Mouse (Mus musculus) hindbrain, postnatal 0 days (tissue): ENCODE measurements around the gene Actb. TPM values are rescaled to one million over a fixed set of nuclear protein-coding genes. Genes with fewer than 3 reads are reported as not detected.

ENCODE experiments used
- ATAC-seq: fragments of 200-750 bp; cut with Nextera tagmentation; 2 replicates; pipeline ENCODE4 v1.8.0; 2017; ENCODE audit warnings: mild to moderate bottlenecking, moderate TSS enrichment, moderate library complexity
- DNase-seq: peaks from one replicate; pipeline ENCODE4 v3.0.0-alpha.2; 2015; ENCODE audit warnings: low spot score
- H3K27ac ChIP-seq: fragments of 300-500 bp; sonication (generic); 2 replicates; pipeline ENCODE4 v1.5.1; 2014; ENCODE audit warnings: mild to moderate bottlenecking
- H3K27me3 ChIP-seq: fragments of 300-500 bp; sonication (generic); 2 replicates; pipeline ENCODE4 v1.6.1; 2014; ENCODE audit warnings: low read length, mixed read lengths; ENCODE audit not compliant: insufficient read depth
- H3K36me3 ChIP-seq: fragments of 300-500 bp; sonication (generic); 2 replicates; pipeline ENCODE4 v1.6.1; 2014; ENCODE audit warnings: low read length, mixed read lengths; ENCODE audit not compliant: insufficient read depth
- H3K4me1 ChIP-seq: fragments of 300-500 bp; sonication (generic); 2 replicates; pipeline ENCODE4 v1.6.1; 2014; ENCODE audit warnings: antibody characterized with exemption, low read length, mixed read lengths; ENCODE audit not compliant: insufficient read depth
- H3K4me2 ChIP-seq: fragments of 300-500 bp; sonication (generic); 2 replicates; pipeline ENCODE4 v1.6.1; 2014; ENCODE audit warnings: low read depth, mild to moderate bottlenecking, low read length, moderate library complexity, mixed read lengths
- H3K4me3 ChIP-seq: fragments of 300-500 bp; sonication (generic); 2 replicates; pipeline ENCODE4 v1.5.1; 2014; ENCODE audit warnings: low read length
- H3K9ac ChIP-seq: fragments of 300-500 bp; sonication (generic); replicated peaks from 2 replicates; pipeline ENCODE4 v1.6.1; 2014; ENCODE audit warnings: mild to moderate bottlenecking, low read length, moderate library complexity, mixed read lengths
- H3K9me3 ChIP-seq: fragments of 300-500 bp; sonication (generic); 2 replicates; pipeline ENCODE4 v1.6.1; 2016; ENCODE audit warnings: low read length, mixed read lengths
- CTCF ChIP-seq: IDR thresholded peaks from 2 replicates; pipeline ENCODE4 v1.5.1; 2016; ENCODE audit warnings: antibody characterized with exemption, control low read depth, low read depth
- WGBS: fragments of 180-500 bp; shearing (Covaris S2); extraction: QIAGEN DNeasy Blood & Tissue Kit; methylation state at CpG from one replicate; pipeline ENCODE4 v1.1.7; 2014; 5-methylcytosine and 5-hydroxymethylcytosine counted together
- polyA plus RNA-seq: library from polyadenylated mRNA; unstranded; fragments of >200 nt; fragmentation: Nextera tagmentation; extraction: Ambion mirVana; gene quantifications from 2 replicates; pipeline ENCODE4 v1.2.1, GENCODE M21; 2015
- total RNA-seq: library from RNA; depleted of rRNA; stranded (reverse); fragments of >200 nt; gene quantifications from 2 replicates; pipeline ENCODE4 v1.2.3, GENCODE M21; 2014

Actb gene
- total and polyA plus RNA-seq, 2 experiments from 2014 or later, result 5,437 to 15,098 TPM

GRCm38 (mm10) chr5:142923781-142924180 is 17.2 kb upstream of the Actb start:
- no peak overlapping the region for H3K9ac ChIP-seq
- H3K4me3 ChIP-seq, result no peak overlapping the region
- ATAC-seq (no peak), DNase-seq (no peak)
- no peak for TF ChIP-seq CTCF
- H3K36me3 ChIP-seq, result no peaks in the 10 kb centered on the region
- H3K27me3 ChIP-seq, result no peaks in the 10 kb centered on the region
- WGBS, result 67% methylated on average over 3 of the region's 3 CpGs
- H3K4me2 ChIP-seq, result no peak overlapping the region
- H3K27ac ChIP-seq, result no peak overlapping the region
- H3K4me1 ChIP-seq, result no peaks in the 10 kb centered on the region
- H3K9me3 ChIP-seq, result no peaks in the 10 kb centered on the region

DNA sequence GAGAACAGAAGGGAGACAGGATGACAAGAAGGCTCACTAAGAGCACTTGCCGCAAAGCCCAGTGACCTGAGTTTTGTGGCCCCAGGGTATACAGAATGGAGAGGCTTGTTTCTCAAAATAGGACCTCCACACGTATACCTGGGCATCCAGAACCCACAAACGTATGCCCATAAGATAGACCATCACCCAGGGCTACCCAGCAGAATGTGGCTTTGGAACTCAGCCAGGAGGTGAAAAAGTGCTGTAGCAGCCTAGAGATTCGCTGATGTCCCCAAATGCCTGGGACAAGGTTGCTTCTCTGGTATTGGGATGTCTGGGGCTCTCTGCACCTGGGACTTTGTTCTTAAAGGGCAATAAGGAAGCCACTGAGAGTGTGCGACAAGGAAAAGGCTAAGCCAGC is 15.7 kb upstream of the Actb start:
- Histone ChIP-seq H3K4me2 (no peak overlapping the region), H3K27ac (no peak overlapping the region), H3K9me3 (no peaks in the 10 kb centered on the region), H3K4me3 (no peak overlapping the region), H3K27me3 (no peaks in the 10 kb centered on the region), H3K9ac (no peak overlapping the region), H3K4me1 (no peaks in the 10 kb centered on the region), H3K36me3 (no peaks in the 10 kb centered on the region)
- WGBS, result 80% methylated on average over 5 of the region's 5 CpGs
- TF ChIP-seq CTCF, result no peak
- no peak for DNase-seq
- no peak for ATAC-seq

DNA sequence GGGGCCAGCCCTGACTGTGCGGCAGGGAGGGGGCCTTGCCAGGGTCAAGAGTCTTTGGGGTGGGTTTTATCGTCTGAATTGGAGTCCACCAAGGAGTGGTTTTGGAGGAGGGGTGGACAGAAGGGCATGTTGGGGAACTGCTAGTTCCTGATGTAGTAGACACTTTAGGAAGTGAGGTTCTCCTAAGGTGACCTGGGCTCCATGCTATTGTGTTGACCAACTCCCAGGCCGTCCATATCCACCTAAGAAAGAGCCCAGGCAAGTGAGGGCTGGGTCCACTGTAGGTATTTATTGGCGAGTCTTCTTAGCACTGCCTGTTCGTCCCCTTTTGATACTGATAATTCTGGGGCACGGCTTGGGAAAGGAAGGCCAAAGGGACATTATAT is 14.5 kb upstream of the Actb start:
- Histone ChIP-seq H3K4me3 (no peak overlapping the region), H3K4me2 (no peak overlapping the region), H3K27me3 (no peaks in the 10 kb centered on the region), H3K27ac (no peak overlapping the region), H3K9ac (no peak overlapping the region), H3K9me3 (no peaks in the 10 kb centered on the region), H3K4me1 (no peaks in the 10 kb centered on the region), H3K36me3 (no peaks in the 10 kb centered on the region)
- DNase-seq (no peak), ATAC-seq (no peak)
- WGBS, result 84% methylated on average over 6 of the region's 6 CpGs
- TF ChIP-seq CTCF, result no peak

DNA sequence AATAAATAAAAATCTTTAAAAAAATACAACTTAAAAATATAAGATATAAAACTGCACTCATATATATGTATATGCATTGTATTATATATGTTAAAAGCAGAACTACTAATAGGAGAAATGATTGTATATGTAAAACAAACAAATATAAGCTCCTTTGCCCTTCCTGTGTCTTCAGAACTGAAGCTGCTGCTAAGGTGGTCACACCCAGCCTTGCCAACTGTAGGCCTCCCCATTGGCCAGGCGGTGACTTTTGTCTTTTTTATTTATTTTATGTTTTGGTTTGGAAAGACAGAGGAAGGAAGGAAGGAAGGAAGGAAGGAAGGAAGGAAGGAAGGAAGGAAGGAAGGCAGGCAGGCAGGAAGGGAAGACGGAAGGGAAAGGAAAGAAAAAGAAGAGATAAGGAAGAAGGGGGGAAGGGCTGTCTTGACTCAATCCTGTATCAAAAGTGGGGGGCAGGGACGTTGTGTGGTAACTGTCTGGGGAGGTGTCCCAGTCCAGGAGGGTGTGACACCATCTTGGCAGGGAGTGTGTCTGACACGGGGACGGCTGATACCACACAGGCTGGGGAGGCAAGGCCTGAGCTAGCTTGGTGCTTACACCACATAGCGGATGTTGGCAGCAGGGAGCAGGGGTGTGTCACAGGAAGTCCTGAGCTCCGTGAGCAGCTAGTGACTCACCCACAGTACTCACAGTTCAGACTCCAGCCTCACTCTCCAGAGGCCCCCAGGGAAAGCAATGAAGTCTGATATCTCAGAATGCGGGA is 13.9 kb upstream of the Actb start:
- 63% methylated on average over 8 of the region's 8 CpGs for WGBS
- H3K4me1 ChIP-seq, result no peaks in the 10 kb centered on the region
- no peaks in the 10 kb centered on the region for H3K36me3 ChIP-seq
- H3K27me3 ChIP-seq, result no peaks in the 10 kb centered on the region
- no peak overlapping the region for H3K27ac ChIP-seq
- no peak overlapping the region for H3K9ac ChIP-seq
- ATAC-seq (peak; percentile 67), DNase-seq (peak; percentile 7)
- no peaks in the 10 kb centered on the region for H3K9me3 ChIP-seq
- no peak for TF ChIP-seq CTCF
- H3K4me2 ChIP-seq, result no peak overlapping the region
- H3K4me3 ChIP-seq, result no peak overlapping the region

- Histone ChIP-seq H3K4me2 (no peak overlapping the region), H3K9me3 (no peaks in the 10 kb centered on the region), H3K9ac (no peak overlapping the region), H3K4me1 (no peaks in the 10 kb centered on the region), H3K36me3 (no peaks in the 10 kb centered on the region), H3K27me3 (no peaks in the 10 kb centered on the region), H3K4me3 (no peak overlapping the region), H3K27ac (no peak overlapping the region)
- WGBS, result 89% methylated on average over 8 of the region's 8 CpGs
- ATAC-seq, result no peak
- TF ChIP-seq CTCF, result no peak
- no peak for DNase-seq
These were observed 10.8 kb upstream of the Actb start for GRCm38 (mm10) chr5:142917402-142917801.

- H3K4me1 ChIP-seq, result no peaks in the 10 kb centered on the region
- H3K27me3 ChIP-seq, result no peaks in the 10 kb centered on the region
- no peak for TF ChIP-seq CTCF
- H3K9ac ChIP-seq, result no peak overlapping the region
- no peak overlapping the region for H3K27ac ChIP-seq
- no peaks in the 10 kb centered on the region for H3K9me3 ChIP-seq
- no peak for DNase-seq
- no peaks in the 10 kb centered on the region for H3K36me3 ChIP-seq
- no peak overlapping the region for H3K4me2 ChIP-seq
- no peak for ATAC-seq
- 79% methylated on average over 7 of the region's 7 CpGs for WGBS
- no peak overlapping the region for H3K4me3 ChIP-seq
These were observed 10.0 kb upstream of the Actb start for GRCm38 (mm10) chr5:142916593-142916992.

- no peaks in the 10 kb centered on the region for H3K9me3 ChIP-seq
- DNase-seq (no peak), ATAC-seq (no peak)
- no peaks in the 10 kb centered on the region for H3K27me3 ChIP-seq
- H3K4me3 ChIP-seq, result no peak overlapping the region
- H3K9ac ChIP-seq, result no peak overlapping the region
- WGBS, result 93% methylated on average over 11 of the region's 11 CpGs
- no peak overlapping the region for H3K4me2 ChIP-seq
- no peak for TF ChIP-seq CTCF
- H3K27ac ChIP-seq, result no peak overlapping the region
- H3K4me1 ChIP-seq, result no peaks in the 10 kb centered on the region
- no peaks in the 10 kb centered on the region for H3K36me3 ChIP-seq
These were observed 8.7 kb upstream of the Actb start for GRCm38 (mm10) chr5:142915231-142915630.
